Mouse (Mus musculus): ENCODE results near the gene Ogdh. TPM values are rescaled to one million over a fixed set of nuclear protein-coding genes. Genes with fewer than 3 reads are reported as not detected.
A peak's percentile ranks its signal among the peaks of the same experiment; 100 is the strongest.
"Not testable (repeated sequence)": the region's sequence is repeated elsewhere in the genome, so short reads cannot be mapped to it uniquely, and the experiment has no call there.

The Ogdh gene
- polyA plus RNA-seq (2012; rRNA removed) (38.6 and 41.8 TPM in 2 replicates), polyA plus RNA-seq (2014; fragmentation: Nextera tagmentation; extraction: Ambion mirVana) (60.6 and 72.8 TPM in 2 replicates)

- peak within 1 kb of the TSS; percentile 93 for H3K27ac ChIP-seq
- DNase-seq (ENCODE audit: low read depth in 3 of 3, low spot score in 3 of 3): peak; percentile 96 to 97 (median 97)
- peak within 1 kb of the TSS; percentile 98 for H3K4me2 ChIP-seq (ENCODE audit: low read depth)
- no peak for TF ChIP-seq EP300 (IDR thresholded peaks at IDR 0.05; ENCODE audit: low read depth)
- TF ChIP-seq CTCF (IDR thresholded peaks at IDR 0.05; ENCODE audit: low read depth): no peak
- 0% methylated on average over 71 of the region's 77 CpGs for WGBS (ENCODE audit: insufficient replicate concordance)
- H3K27me3 ChIP-seq (ENCODE audit: control insufficient read depth, insufficient read depth, low read length): no peaks in the 10 kb centered on the region
- peak; percentile 90 for ATAC-seq (ENCODE audit: insufficient read depth)
- H3K4me1 ChIP-seq (replicated peaks; ENCODE audit: control insufficient read depth in 2 of 2, insufficient read depth in 2 of 2, low read length in 1 of 2): peaks cover 40 to 44% of the 10 kb centered on the region in 2 experiments
- H3K9me3 ChIP-seq (ENCODE audit: control insufficient read depth, low read length): no peaks in the 10 kb centered on the region
- peak within 1 kb of the TSS; percentile 92 for H3K9ac ChIP-seq (replicated peaks)
- H3K36me3 ChIP-seq (replicated peaks; ENCODE audit: control insufficient read depth, insufficient read depth, low read depth): peaks cover under 1% of the 10 kb centered on the region; the same call in 1 of the 2 replicates
- H3K4me3 ChIP-seq (ENCODE audit: insufficient read depth in 1 of 2, low read depth in 2 of 2, low read length in 2 of 2): peak within 1 kb of the TSS; percentile 79 to 82
These were observed at the start of gene Ogdh for GRCm38 (mm10) chr11:6291401-6292115. TSS of gene Ogdh (plus strand) at chr11:6291633.

- WGBS (ENCODE audit: insufficient replicate concordance): 49% methylated on average over 16 of the region's 19 CpGs
- no peak for TF ChIP-seq EP300 (IDR thresholded peaks at IDR 0.05; ENCODE audit: low read depth)
- H3K4me1 ChIP-seq (replicated peaks; ENCODE audit: control insufficient read depth in 2 of 2, insufficient read depth in 2 of 2, low read length in 1 of 2): no peaks in the 10 kb centered on the region
- H3K4me2 ChIP-seq (ENCODE audit: low read depth): no peak overlapping the region
- ATAC-seq (ENCODE audit: insufficient read depth) (no peak), DNase-seq (ENCODE audit: low read depth in 3 of 3, low spot score in 3 of 3) (no peak)
- H3K27me3 ChIP-seq (ENCODE audit: control insufficient read depth, insufficient read depth, low read length): no peaks in the 10 kb centered on the region
- no peaks in the 10 kb centered on the region for H3K9me3 ChIP-seq (ENCODE audit: control insufficient read depth, low read length)
- no peak overlapping the region for H3K4me3 ChIP-seq (ENCODE audit: insufficient read depth in 1 of 2, low read depth in 2 of 2, low read length in 2 of 2)
- H3K27ac ChIP-seq: no peak overlapping the region
- no peaks in the 10 kb centered on the region for H3K36me3 ChIP-seq (replicated peaks; ENCODE audit: control insufficient read depth, insufficient read depth, low read depth)
- no peak overlapping the region for H3K9ac ChIP-seq (replicated peaks)
These were observed 46.7 kb upstream of the Ogdh start for GRCm38 (mm10) chr11:6244707-6245106.

GRCm38 (mm10) chr11:6252248-6252647 is 39.2 kb upstream of the Ogdh start:
- Histone ChIP-seq H3K4me2 (ENCODE audit: low read depth) (no peak overlapping the region), H3K4me3 (ENCODE audit: insufficient read depth in 1 of 2, low read depth in 2 of 2, low read length in 2 of 2) (no peak overlapping the region), H3K4me1 (replicated peaks; ENCODE audit: control insufficient read depth in 2 of 2, insufficient read depth in 2 of 2, low read length in 1 of 2) (no peaks in the 10 kb centered on the region), H3K27me3 (ENCODE audit: control insufficient read depth, insufficient read depth, low read length) (no peaks in the 10 kb centered on the region), H3K36me3 (replicated peaks; ENCODE audit: control insufficient read depth, insufficient read depth, low read depth) (no peaks in the 10 kb centered on the region), H3K9ac (replicated peaks) (no peak overlapping the region), H3K9me3 (ENCODE audit: control insufficient read depth, low read length) (no peaks in the 10 kb centered on the region), H3K27ac (no peak overlapping the region)
- ATAC-seq (ENCODE audit: insufficient read depth): no peak
- 59% methylated on average over 5 of the region's 5 CpGs for WGBS (ENCODE audit: insufficient replicate concordance)
- TF ChIP-seq EP300 (IDR thresholded peaks at IDR 0.05; ENCODE audit: low read depth) (no peak), CTCF (IDR thresholded peaks at IDR 0.05; ENCODE audit: low read depth) (no peak)
- no peak for DNase-seq (ENCODE audit: low read depth in 3 of 3, low spot score in 3 of 3)

GRCm38 (mm10) chr11:6252824-6253223 is 38.6 kb upstream of the Ogdh start:
- no peaks in the 10 kb centered on the region for H3K27me3 ChIP-seq (ENCODE audit: control insufficient read depth, insufficient read depth, low read length)
- no peaks in the 10 kb centered on the region for H3K4me1 ChIP-seq (replicated peaks; ENCODE audit: control insufficient read depth in 2 of 2, insufficient read depth in 2 of 2, low read length in 1 of 2)
- no peaks in the 10 kb centered on the region for H3K9me3 ChIP-seq (ENCODE audit: control insufficient read depth, low read length)
- ATAC-seq (ENCODE audit: insufficient read depth) (no peak), DNase-seq (ENCODE audit: low read depth in 3 of 3, low spot score in 3 of 3) (no peak)
- H3K27ac ChIP-seq: no peak overlapping the region
- H3K36me3 ChIP-seq (replicated peaks; ENCODE audit: control insufficient read depth, insufficient read depth, low read depth): no peaks in the 10 kb centered on the region
- 66% methylated on average over 4 of the region's 4 CpGs for WGBS (ENCODE audit: insufficient replicate concordance)
- no peak overlapping the region for H3K4me3 ChIP-seq (ENCODE audit: insufficient read depth in 1 of 2, low read depth in 2 of 2, low read length in 2 of 2)
- H3K9ac ChIP-seq (replicated peaks): no peak overlapping the region
- TF ChIP-seq EP300 (IDR thresholded peaks at IDR 0.05; ENCODE audit: low read depth) (no peak), CTCF (IDR thresholded peaks at IDR 0.05; ENCODE audit: low read depth) (no peak)
- no peak overlapping the region for H3K4me2 ChIP-seq (ENCODE audit: low read depth)

DNA sequence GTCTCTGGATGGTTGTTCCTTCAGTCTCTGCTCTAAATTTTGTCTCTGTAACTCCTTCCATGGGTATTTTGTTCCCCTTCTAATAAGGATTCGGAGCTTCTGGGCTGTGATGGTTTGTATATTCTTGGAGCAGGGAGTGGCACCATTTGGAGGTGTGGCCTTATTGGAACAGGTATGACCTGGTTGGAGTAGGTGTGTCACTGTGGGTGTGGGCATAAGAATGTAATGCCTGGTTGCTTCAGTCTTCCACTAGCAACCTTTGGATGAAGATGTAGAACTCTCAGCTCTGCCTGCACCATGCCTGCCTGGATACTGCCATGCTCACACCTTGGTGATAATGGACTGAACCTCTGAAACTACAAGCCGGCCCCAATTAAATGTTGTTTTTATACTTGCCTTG is 36.8 kb upstream of the Ogdh start:
- not testable (repeated sequence) for H3K27ac ChIP-seq; ATAC-seq (ENCODE audit: insufficient read depth); H3K27me3 ChIP-seq (ENCODE audit: control insufficient read depth, insufficient read depth, low read length); H3K4me2 ChIP-seq (ENCODE audit: low read depth); DNase-seq (ENCODE audit: low read depth in 3 of 3, low spot score in 3 of 3); H3K9me3 ChIP-seq (ENCODE audit: control insufficient read depth, low read length); H3K9ac ChIP-seq (replicated peaks); H3K4me1 ChIP-seq (replicated peaks; ENCODE audit: control insufficient read depth in 2 of 2, insufficient read depth in 2 of 2, low read length in 1 of 2); H3K36me3 ChIP-seq (replicated peaks; ENCODE audit: control insufficient read depth, insufficient read depth, low read depth); H3K4me3 ChIP-seq (ENCODE audit: insufficient read depth in 1 of 2, low read depth in 2 of 2, low read length in 2 of 2)
- 67% methylated on average over 2 of the region's 2 CpGs for WGBS (ENCODE audit: insufficient replicate concordance)
